Mouse (Mus musculus): ENCODE results near the gene Gm8127. TPM values are rescaled to one million over a fixed set of nuclear protein-coding genes. Genes with fewer than 3 reads are reported as not detected.
"Not testable (repeated sequence)": the region's sequence is repeated elsewhere in the genome, so short reads cannot be mapped to it uniquely, and the experiment has no call there.

Gene Gm8127
- polyA plus RNA-seq, 1 experiment from 2014 or later = not detected

- 13% methylated on average over 8 of the region's 12 CpGs for WGBS
- H3K9me3 ChIP-seq (ENCODE audit: control insufficient read depth, low read length); H3K4me1 ChIP-seq (ENCODE audit: control insufficient read depth, insufficient read depth, low read length); H3K36me3 ChIP-seq (ENCODE audit: control insufficient read depth, insufficient read depth, low read length); H3K27me3 ChIP-seq (ENCODE audit: control insufficient read depth, insufficient read depth, low read length); H3K4me2 ChIP-seq (ENCODE audit: low read depth); H3K27ac ChIP-seq (ENCODE audit: low read depth, low read length); ATAC-seq (ENCODE audit: insufficient read depth, low FRiP score, low TSS enrichment); H3K4me3 ChIP-seq (ENCODE audit: low read depth, low read length); DNase-seq (ENCODE audit: low spot score); H3K9ac ChIP-seq (ENCODE audit: low read length): not testable (repeated sequence)
Measured at GRCm38 (mm10) chr14:43249611-43250170, 43.9 kb downstream of the Gm8127 start.

Other genes with a start within 250 kb of the Gm8127 start
- gene Gm8094, start 217.2 kb downstream of the Gm8127 start, polyA plus RNA-seq (2014; fragmentation: Nextera tagmentation; extraction: Ambion mirVana) = not detected in 2 replicates
- not detected in 2 replicates for gene Gm8104, start 193.2 kb downstream of the Gm8127 start, polyA plus RNA-seq (2014; fragmentation: Nextera tagmentation; extraction: Ambion mirVana)
- gene Gm7233, start 114.0 kb downstream of the Gm8127 start, polyA plus RNA-seq (2014; fragmentation: Nextera tagmentation; extraction: Ambion mirVana) = not detected in 2 replicates
- gene Gm8122, start 58.5 kb downstream of the Gm8127 start, polyA plus RNA-seq (2014; fragmentation: Nextera tagmentation; extraction: Ambion mirVana) = not detected in 2 replicates
- not detected in 2 replicates for gene Gm8126, start 35.2 kb downstream of the Gm8127 start, polyA plus RNA-seq (2014; fragmentation: Nextera tagmentation; extraction: Ambion mirVana)
- not detected in 2 replicates for gene Gm9732, start 18.8 kb downstream of the Gm8127 start, polyA plus RNA-seq (2014; fragmentation: Nextera tagmentation; extraction: Ambion mirVana)
- not detected in 2 replicates for gene 1700001F09Rik, start 54.0 kb upstream of the Gm8127 start, polyA plus RNA-seq (2014; fragmentation: Nextera tagmentation; extraction: Ambion mirVana)
- gene Gm8138, start 122.5 kb upstream of the Gm8127 start, polyA plus RNA-seq (2014; fragmentation: Nextera tagmentation; extraction: Ambion mirVana) = not detected in 2 replicates
- not detected in 2 replicates for gene Gm5799, start 249.7 kb upstream of the Gm8127 start, polyA plus RNA-seq (2014; fragmentation: Nextera tagmentation; extraction: Ambion mirVana)